Mouse (Mus musculus) lung, adult 2 months (tissue): ENCODE results near the gene Sox5. TPM values are rescaled to one million over a fixed set of nuclear protein-coding genes. Genes with fewer than 3 reads are reported as not detected.

Experiments
- DNase-seq: peaks from one replicate; pipeline ENCODE4 v3.0.0; 2022
- H3K4me1 ChIP-seq: fragments of 200-500 bp; 2 replicates; pipeline ENCODE4 v1.6.1; 2011; ENCODE audit warnings: low read length; ENCODE audit not compliant: control insufficient read depth, insufficient read depth
- H3K4me3 ChIP-seq: fragments of 200-500 bp; replicated peaks from 2 replicates; pipeline ENCODE3; 2011; ENCODE audit warnings: low read depth, mild to moderate bottlenecking, control low read depth, low read length; ENCODE audit errors: extremely low read depth
- CTCF ChIP-seq: fragments of 200-500 bp; IDR thresholded peaks from 2 replicates; pipeline ENCODE4 v1.5.1; 2011; ENCODE audit warnings: mild to moderate bottlenecking, low read length, control low read depth; ENCODE audit not compliant: insufficient read depth
- POLR2A ChIP-seq: fragments of 200-500 bp; IDR thresholded peaks from 2 replicates; pipeline ENCODE4 v1.6.1; 2011; ENCODE audit warnings: low read depth, mild to moderate bottlenecking, control low read depth, low read length, borderline replicate concordance; ENCODE audit errors: extremely low read depth
- WGBS: fragments of 180-500 bp; shearing (Covaris S2); methylation state at CpG from one replicate; pipeline ENCODE4 v1.1.7; 2018; 5-methylcytosine and 5-hydroxymethylcytosine counted together
- polyA plus RNA-seq: library from polyadenylated mRNA; depleted of rRNA; stranded (reverse); fragments of >200 nt; gene quantifications from 2 replicates; pipeline ENCODE4 v1.2.3, GENCODE M21; 2012

Sox5 gene
- polyA plus RNA-seq, 1 experiment, result 8.6 TPM

GRCm38 (mm10) chr6:144731251-144731970, 50.4 kb downstream of the Sox5 start:
- DNase-seq, result no peak
- 81% methylated on average over 10 of the region's 10 CpGs for WGBS
- no peak for TF ChIP-seq POLR2A
- TF ChIP-seq CTCF, result no peak
- Histone ChIP-seq H3K4me3 (no peak overlapping the region), H3K4me1 (no peaks in the 10 kb centered on the region)

- no peak for DNase-seq
- Histone ChIP-seq H3K4me3 (no peak overlapping the region), H3K4me1 (0 out of 2 replicates have a peak, but pooled peaks cover 2% of the 10 kb centered on the region)
- 60% methylated on average over 12 of the region's 12 CpGs for WGBS
- TF ChIP-seq CTCF (no peak), POLR2A (no peak)
Observed at GRCm38 (mm10) chr6:144723530-144724144, 58.1 kb downstream of the Sox5 start.

- 88% methylated on average over 5 of the region's 5 CpGs for WGBS
- TF ChIP-seq POLR2A, result no peak
- TF ChIP-seq CTCF, result no peak
Observed at GRCm38 (mm10) chr6:144723024-144723423, 58.8 kb downstream of the Sox5 start.

GRCm38 (mm10) chr6:144720846-144721245, 60.9 kb downstream of the Sox5 start:
- no peak for DNase-seq
- Histone ChIP-seq H3K4me1 (0 out of 2 replicates have a peak, but pooled peaks cover 2% of the 10 kb centered on the region), H3K4me3 (no peak overlapping the region)
- WGBS, result 98% methylated on average over 13 of the region's 13 CpGs
- no peak for TF ChIP-seq POLR2A
- TF ChIP-seq CTCF, result no peak

More at GRCm38 (mm10) chr6:144723024-144723423, 58.8 kb downstream of the Sox5 start:
- no peak for DNase-seq
- no peak overlapping the region for H3K4me3 ChIP-seq
- H3K4me1 ChIP-seq, result 0 out of 2 replicates have a peak, but pooled peaks cover 2% of the 10 kb centered on the region

- TF ChIP-seq POLR2A, result no peak
- no peak for TF ChIP-seq CTCF
- DNase-seq, result no peak
- Histone ChIP-seq H3K4me3 (no peak overlapping the region), H3K4me1 (peaks cover 5% of the 10 kb centered on the region)
- 48% methylated on average over 1 of the region's 1 CpGs for WGBS
Observed at GRCm38 (mm10) chr6:144716376-144716775, 65.4 kb downstream of the Sox5 start.

- peaks cover 11% of the 10 kb centered on the region for H3K4me1 ChIP-seq
- TF ChIP-seq CTCF (no peak), POLR2A (peak; percentile 26; the same call in 1 of the 2 replicates)
- no peak for DNase-seq
- 40% methylated on average over 9 of the region's 9 CpGs for WGBS
- no peak overlapping the region for H3K4me3 ChIP-seq
Observed at GRCm38 (mm10) chr6:144711841-144712240, 69.9 kb downstream of the Sox5 start.

GRCm38 (mm10) chr6:144710816-144711215, 71.0 kb downstream of the Sox5 start:
- Histone ChIP-seq H3K4me3 (no peak overlapping the region), H3K4me1 (peaks cover 11% of the 10 kb centered on the region)
- WGBS, result 27% methylated on average over 5 of the region's 5 CpGs
- TF ChIP-seq CTCF (no peak), POLR2A (no peak)
- DNase-seq, result peak; percentile 18

GRCm38 (mm10) chr6:144709614-144710180, 72.1 kb downstream of the Sox5 start:
- WGBS, result 64% methylated on average over 9 of the region's 9 CpGs
- H3K4me3 ChIP-seq, result no peak overlapping the region
- TF ChIP-seq CTCF (no peak), POLR2A (no peak)
- no peak for DNase-seq
- peaks cover 11% of the 10 kb centered on the region for H3K4me1 ChIP-seq

- no peak for DNase-seq
- WGBS, result 85% methylated on average over 4 of the region's 4 CpGs
- TF ChIP-seq POLR2A (no peak), CTCF (no peak)
- Histone ChIP-seq H3K4me1 (peaks cover 11% of the 10 kb centered on the region), H3K4me3 (no peak overlapping the region)
Observed at GRCm38 (mm10) chr6:144708410-144708809, 73.4 kb downstream of the Sox5 start.
